Mouse (Mus musculus) megakaryocyte-erythroid progenitor cell, adult 5-6 weeks (primary cell): ENCODE data around the gene Ogfod3. TPM values are rescaled to one million over a fixed set of nuclear protein-coding genes. Genes with fewer than 3 reads are reported as not detected.

Source experiments
- ATAC-seq: replicated peaks from 2 replicates; pipeline ENCODE4 v1.8.0; 2016; ENCODE audit warnings: mild to moderate bottlenecking, inconsistent platforms; ENCODE audit not compliant: severe bottlenecking, poor library complexity, low FRiP score, low TSS enrichment
- total RNA-seq, 2 experiments: library from RNA; stranded (forward) in 1 of 2; stranded (reverse) in 1 of 2; fragments of 200-1000, 215-1000 nt in 1 of 2; fragments of >200 nt in 1 of 2; fragmentation: Nextera tagmentation in 1 of 2; gene quantifications; 2 replicates each; pipeline ENCODE4 v1.2.3; 2014 to 2017

Ogfod3 gene
- total RNA-seq, 2 experiments from 2014 or later: 13.5 to 16.0 TPM

DNA sequence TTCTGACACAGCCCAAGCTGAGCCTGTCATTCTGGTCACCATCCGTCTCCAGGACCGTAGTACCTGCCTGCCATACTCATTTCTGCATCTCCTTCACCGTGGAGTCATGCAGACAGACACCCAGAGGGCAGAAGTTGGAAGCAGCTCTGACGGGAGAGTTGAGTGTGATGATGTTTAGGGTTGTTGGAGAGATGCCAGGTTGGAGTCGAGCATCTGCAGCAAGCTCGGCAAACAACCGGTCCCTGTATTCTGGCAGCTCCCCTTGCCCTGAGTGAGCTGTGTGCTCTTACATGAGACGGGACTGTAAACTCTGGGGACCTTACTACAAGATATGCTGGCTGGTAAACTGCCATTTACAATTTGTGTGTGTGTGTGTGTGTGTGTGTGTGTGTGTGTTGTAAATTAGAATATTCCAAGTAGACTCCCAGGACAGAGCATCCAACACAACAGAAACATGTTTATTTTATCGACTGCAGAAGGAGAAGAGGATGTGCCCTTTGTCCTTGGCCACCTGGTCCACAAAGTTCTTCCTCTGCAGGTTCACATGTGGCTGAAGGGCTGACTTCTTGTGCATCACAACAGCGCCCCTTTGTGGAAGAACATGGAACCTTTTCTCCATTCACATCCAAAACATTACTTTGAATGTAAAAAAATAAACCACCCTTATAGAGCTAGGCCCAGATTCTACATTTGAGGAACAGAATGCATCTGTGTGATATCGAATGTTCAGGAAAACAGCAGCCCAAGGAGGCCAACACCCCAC lies 2.9 kb downstream of the Ogfod3 start:
- ATAC-seq: no peak

DNA sequence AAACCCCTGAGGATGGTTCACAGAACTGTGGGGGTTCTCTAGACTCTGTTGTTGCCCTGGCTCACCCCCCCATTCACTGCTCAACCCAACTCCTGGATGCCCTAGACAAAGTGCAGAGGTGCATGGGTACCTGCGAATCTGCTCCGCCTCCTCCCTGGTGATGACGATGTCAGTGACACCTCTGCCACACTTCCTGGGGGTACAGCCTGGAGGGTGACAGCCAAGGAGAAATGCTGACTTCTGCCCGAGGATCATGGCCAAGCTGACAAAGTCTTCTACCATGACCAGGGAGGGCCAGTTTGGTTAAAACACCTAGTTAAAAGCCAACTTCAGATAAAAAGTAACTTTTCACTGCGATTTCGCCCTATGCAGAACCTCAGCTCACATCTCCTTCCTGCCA lies 3.7 kb downstream of the Ogfod3 start:
- no peak for ATAC-seq

DNA sequence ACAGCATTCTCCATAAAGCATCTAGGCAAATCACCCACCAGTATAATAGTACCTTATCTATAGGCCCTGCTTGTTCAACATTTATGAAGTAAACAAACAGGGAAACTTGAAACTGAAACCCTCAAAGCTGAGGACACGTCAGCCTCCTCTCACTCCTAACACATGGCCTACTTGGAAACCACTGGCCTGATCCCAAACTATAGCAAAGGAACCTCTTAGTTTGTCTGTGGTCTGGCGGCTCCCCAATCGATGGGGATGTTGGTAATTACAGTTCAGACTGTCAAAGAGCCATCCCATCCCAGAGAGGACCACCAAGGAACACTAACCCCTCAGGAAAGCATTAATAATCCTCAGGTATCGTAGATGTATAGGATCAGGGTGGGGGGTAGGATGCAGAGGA lies 4.7 kb downstream of the Ogfod3 start:
- no peak for ATAC-seq

- ATAC-seq: no peak
Observed at GRCm38 (mm10) chr11:121198622-121199021, 5.9 kb downstream of the Ogfod3 start.

DNA sequence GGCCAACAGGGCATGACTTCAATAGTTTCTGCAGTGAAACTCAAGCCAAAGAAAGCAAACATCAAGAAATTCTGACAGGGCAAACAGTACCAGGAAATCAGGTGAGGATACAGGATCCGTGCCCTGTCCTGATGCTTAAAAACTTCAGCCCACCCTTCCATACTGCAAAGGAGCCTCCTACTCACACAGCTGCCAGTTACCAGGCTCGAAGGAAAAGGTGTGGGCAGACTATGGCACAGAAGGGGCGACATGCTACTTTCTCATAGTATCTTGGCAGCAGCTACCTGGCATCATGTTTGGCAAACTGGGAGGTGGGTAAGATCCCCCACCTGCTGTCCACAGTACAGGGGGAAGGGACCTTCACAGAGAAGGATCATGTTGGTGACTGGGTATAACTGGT lies 11.1 kb downstream of the Ogfod3 start:
- ATAC-seq: no peak

DNA sequence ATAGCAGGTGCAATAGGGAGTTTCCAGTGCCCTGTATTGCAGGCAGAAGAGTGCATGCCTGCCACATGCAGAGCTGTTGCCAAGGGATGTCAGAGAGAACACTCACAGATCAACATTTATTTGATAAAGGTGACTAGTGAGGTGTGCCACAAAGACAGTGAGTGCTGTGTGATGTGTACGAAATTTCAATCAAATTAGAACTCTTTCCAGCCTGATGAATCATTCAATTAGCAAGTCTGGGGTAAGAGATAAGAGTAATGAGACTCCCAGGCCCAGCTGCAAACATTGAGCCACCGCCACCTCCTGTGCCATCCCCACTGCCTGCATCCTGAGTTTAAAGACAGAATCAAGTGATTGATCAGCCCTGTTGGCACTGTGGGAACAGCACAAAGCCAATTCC lies 11.8 kb downstream of the Ogfod3 start:
- ATAC-seq: peak; percentile 52

DNA sequence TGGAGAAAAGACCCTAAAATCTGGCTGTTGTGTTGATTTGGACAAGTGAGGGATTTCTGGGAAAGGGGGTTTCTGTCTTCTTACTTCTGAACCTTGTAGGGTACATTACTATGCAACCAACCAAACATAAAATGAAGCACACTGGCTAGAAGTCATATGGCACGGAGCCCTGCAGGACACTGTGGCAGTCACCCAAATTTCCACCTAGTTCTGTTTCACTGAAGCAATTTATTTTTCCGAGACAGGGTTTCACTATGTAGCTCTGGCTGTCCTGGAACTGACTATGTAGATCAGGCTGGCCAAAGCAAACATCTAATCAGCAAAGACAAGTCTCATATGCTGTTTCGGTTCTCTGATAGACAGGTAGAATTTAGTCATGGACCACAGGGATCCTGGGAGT lies 14.8 kb downstream of the Ogfod3 start:
- no peak for ATAC-seq

GRCm38 (mm10) chr11:121176285-121177270 lies 27.9 kb downstream of the Ogfod3 start:
- peak; percentile 77 for ATAC-seq

DNA sequence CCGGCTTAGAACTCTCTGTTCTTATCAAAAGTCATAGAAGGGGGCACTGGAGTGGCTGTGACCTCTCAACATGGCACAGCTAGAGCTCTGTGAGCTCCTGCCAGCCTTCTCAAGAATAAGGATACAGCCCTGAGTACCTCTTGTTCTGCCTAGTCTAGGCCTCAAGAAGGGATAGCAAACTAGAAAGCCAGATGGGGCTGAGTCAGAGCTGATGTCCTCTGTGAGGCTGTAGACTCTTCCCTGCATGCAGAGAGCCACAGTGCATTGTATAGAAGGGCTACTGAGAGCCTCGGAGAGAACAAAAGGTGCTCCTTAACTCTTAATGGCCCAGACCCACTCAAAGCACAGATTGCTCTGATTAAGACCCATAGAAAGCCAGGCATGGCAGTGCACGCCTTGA lies 30.3 kb downstream of the Ogfod3 start:
- ATAC-seq: no peak

DNA sequence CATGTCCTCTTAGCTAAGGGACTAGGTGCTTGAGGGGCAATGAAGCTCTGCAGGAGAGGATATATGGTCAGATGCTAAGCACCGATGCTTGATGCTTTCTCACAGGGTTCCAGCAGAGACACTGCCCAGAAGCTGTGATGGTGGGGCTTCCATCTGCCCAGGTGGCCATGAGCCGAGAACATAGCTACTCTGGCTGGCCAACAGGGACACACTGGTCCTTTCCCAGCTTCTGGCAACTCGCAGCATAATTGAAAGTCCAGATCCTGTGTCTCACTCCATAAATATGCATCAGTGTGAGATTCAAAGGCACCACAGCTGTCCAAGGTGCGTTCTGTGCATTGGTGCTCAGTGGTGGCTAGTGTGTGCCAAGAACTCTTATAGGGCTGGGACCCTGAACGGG lies 31.3 kb downstream of the Ogfod3 start:
- ATAC-seq: no peak

DNA sequence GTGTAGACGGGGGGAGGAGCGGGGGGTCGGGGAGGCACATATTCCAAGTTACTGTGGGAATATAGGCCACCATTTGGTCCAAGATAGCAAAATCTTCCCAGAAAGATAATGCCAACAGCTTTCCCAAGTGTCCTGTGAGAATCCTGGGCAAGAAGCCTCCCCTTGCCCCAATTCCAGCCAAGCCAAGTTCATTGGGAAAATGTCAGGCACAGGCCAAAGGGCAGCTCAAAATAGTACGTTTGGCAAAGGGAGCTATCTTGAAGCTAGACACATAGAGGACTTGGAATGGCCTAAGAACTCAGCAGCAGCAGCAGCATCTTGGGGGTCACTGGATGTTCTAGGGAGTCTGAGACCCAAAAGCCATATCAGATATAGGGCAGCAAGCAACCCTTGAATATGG lies 40.8 kb downstream of the Ogfod3 start:
- ATAC-seq: no peak

DNA sequence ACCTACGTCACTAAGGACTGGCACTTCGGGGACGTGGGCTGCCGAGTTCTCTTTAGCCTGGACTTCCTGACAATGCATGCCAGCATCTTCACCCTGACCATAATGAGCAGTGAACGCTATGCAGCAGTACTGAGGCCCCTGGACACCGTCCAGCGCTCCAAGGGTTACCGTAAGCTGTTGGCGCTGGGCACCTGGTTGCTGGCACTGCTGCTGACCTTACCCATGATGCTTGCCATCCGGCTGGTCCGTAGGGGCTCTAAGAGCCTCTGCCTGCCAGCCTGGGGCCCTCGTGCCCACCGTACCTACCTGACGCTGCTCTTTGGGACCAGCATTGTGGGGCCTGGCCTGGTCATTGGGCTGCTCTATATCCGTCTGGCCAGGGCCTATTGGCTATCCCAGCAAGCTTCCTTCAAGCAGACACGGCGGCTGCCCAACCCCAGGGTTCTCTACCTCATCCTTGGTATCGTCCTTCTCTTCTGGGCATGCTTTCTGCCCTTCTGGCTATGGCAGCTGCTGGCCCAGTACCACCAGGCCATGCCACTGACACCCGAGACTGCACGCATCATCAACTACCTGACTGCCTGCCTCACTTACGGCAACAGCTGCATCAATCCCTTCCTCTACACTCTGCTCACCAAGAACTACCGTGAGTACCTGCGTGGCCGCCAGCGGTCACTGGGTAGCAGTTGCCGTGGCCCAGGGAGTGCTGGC lies 43.7 kb downstream of the Ogfod3 start:
- no peak for ATAC-seq

DNA sequence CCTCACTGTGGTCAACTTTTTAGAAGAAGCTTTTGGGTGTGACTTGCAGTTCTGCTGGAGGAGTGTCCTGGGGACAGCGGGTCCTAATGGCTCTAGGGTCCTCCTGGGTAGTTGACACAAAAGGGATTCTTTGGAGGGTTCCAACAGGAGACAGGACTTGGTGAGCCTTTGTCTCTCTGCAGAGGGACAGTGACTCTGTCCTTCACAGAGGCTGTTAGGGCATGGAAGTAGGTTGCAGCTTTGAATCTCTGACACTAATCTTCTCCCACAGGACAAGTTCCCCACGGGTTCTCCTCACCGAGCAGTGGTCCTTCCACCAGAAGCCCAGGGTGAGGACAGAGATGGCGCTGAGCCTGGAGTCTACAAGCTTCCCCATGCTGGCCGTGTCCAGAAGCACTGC lies 44.5 kb downstream of the Ogfod3 start, which contains the start of gene Uts2r:
Uts2r (plus strand) TSS at position 301 of the 400 bp plus-strand sequence.
- ATAC-seq: no peak

GRCm38 (mm10) chr11:121156411-121156891 lies 48.1 kb downstream of the Ogfod3 start:
- ATAC-seq: no peak

DNA sequence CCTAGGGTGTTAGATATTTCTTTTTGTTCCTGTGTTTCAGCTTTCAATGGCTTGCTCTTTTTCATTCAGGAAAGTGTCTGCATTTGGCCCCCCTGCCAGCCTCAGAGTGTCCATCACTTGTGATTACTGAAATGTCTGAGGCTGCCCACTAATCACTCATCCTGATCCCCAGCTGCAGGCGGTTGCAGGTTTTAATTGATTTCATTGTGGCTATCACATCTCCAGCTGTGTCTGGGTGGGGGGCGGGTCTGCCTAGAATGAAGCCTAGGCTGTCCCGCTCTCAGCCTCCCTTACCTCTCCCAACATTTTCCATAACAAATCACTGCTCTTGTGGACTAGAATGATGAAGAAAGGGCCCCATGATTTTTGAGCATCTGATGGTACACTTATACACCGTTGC lies 50.3 kb downstream of the Ogfod3 start:
- no peak for ATAC-seq

DNA sequence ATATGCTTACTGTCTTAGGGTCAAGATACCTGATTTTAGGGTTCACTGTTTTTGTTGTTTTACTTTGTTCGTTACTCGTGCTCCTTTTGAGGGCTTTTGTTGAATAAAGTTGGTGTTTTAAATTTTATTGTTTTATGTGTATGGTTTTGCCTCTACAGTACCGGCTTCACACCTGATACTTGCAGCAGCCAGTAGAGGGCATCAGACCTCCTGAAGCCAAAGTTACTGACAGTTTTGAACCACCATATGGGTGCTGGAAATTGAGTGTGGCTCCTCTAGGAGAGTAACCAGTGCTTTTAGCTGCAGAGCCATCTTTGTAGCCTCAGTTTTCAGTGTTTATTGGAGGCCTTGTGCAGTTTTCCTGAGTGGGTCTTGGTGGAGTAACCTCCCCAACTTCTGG lies 56.3 kb downstream of the Ogfod3 start:
- ATAC-seq: peak; percentile 45; the same call in 1 of the 2 replicates

GRCm38 (mm10) chr11:121145865-121146264 lies 58.6 kb downstream of the Ogfod3 start, which contains the start of gene Tex19.1:
TSS of gene Tex19.1 (plus strand) at chr11:121146143.
- 0 out of 2 replicates have a peak, but pooled peaks have one; percentile 24 for ATAC-seq

DNA sequence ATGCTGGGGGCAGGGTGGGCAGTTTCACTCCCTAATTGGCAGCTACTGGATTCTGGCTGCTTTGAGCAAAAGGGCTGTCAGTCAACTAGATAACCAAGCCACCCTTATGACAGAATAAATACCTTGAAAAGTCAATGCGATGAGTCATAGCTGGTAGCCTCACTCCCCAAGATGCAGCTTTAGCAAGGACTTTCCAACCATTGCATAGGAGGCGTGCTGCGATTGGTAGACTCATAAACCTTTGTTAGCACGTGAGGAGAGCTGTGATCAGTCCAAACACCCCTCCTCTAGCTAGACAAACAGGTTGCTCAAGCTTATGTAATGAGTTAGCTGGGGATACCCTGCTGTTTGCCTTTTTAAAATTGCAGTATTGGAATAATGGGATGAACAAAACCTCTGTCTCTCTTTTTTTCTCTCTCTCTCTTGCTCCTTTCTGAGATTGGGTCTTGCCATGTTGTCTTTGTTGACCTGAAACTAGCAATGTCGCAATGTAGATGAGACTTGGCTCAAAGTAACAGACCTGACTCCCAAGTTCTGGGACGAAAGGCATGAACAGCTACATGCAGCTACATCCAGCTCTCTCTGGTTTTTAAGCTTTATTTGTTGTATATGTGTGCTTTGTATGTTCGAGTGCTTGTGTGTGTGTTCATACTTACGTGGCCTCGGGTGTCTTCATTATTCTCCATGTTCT lies 61.0 kb downstream of the Ogfod3 start:
- no peak for ATAC-seq

GRCm38 (mm10) chr11:121138732-121139131 lies 65.8 kb downstream of the Ogfod3 start:
- ATAC-seq: peak; percentile 34; the same call in 1 of the 2 replicates
